Mouse (Mus musculus): ENCODE measurements at regions not wholly inside any gene's neighbourhood (a gene's known extent, or its start where the extent isn't known, plus 50 kb on each side); places are given as distances from the start of the nearest gene placed in this dataset.
A peak's percentile ranks its signal among the peaks of the same experiment; 100 is the strongest.
"Not testable (repeated sequence)": the region's sequence is repeated elsewhere in the genome, so short reads cannot be mapped to it uniquely, and the experiment has no call there.

- not testable (repeated sequence) for H3K4me1 ChIP-seq (ENCODE audit: insufficient read depth); H3K9me3 ChIP-seq (ENCODE audit: low read depth, low read length); H3K9ac ChIP-seq; H3K27me3 ChIP-seq (ENCODE audit: insufficient read depth, low read length); H3K36me3 ChIP-seq (ENCODE audit: insufficient read depth); H3K27ac ChIP-seq (ENCODE audit: low read depth)
- DNase-seq = peak; percentile 0
- ATAC-seq (ENCODE audit: insufficient read depth) = peak; percentile 88
- peak overlapping the region; percentile 27 for H3K4me3 ChIP-seq (ENCODE audit: low read depth, low read length)
- WGBS = 5% methylated on average over 29 of the region's 51 CpGs
- H3K4me2 ChIP-seq = peak overlapping the region; percentile 49
Measured at GRCm38 (mm10) chr4:146263038-146263685, 106.5 kb downstream of the Zfp600 start.

GRCm38 (mm10) chr4:146263790-146264189 lies 107.2 kb downstream of the Zfp600 start:
- not testable (repeated sequence) for H3K4me3 ChIP-seq (ENCODE audit: low read depth, low read length); H3K27ac ChIP-seq (ENCODE audit: low read depth); H3K9me3 ChIP-seq (ENCODE audit: low read depth, low read length); H3K9ac ChIP-seq; H3K4me2 ChIP-seq; H3K4me1 ChIP-seq (ENCODE audit: insufficient read depth); DNase-seq; H3K36me3 ChIP-seq (ENCODE audit: insufficient read depth); ATAC-seq (ENCODE audit: insufficient read depth); H3K27me3 ChIP-seq (ENCODE audit: insufficient read depth, low read length)
- 49% methylated on average over 2 of the region's 5 CpGs for WGBS

DNA sequence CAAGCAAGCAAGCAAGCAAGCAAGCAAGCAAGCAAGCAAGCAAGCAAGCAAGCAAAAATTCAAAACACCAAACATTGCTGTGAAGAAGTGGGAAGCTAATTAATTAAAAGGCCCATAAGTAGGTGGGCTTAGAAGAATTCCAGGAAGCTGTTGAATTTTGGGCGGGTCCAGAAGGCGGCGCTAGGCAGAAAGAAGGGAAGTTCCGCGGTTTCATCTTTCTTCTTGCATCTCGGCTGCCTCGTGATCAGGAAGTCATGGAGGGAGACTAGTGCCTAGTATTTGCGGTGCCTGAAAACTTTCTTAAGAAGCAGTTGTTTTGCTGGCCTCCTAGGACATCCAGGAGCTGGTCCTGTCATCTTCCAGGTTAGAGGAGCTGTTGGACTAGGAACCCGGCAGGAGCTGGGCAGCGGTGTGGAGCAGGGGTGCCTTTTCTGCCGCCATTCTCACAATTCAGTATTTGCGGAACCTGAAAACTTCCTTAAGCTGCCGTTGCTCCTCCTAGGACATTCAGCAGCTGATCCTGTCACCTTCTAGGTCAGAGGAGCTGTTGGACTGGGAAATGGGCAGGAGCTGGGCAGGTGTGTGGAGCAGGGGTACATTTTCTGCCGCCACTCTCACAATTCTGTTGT lies 113.6 kb downstream of the Zfp600 start:
- not testable (repeated sequence) for H3K9me3 ChIP-seq (ENCODE audit: low read depth, low read length); H3K27ac ChIP-seq (ENCODE audit: low read depth); DNase-seq; H3K9ac ChIP-seq; H3K4me3 ChIP-seq (ENCODE audit: low read depth, low read length); H3K4me1 ChIP-seq (ENCODE audit: insufficient read depth); H3K4me2 ChIP-seq; ATAC-seq (ENCODE audit: insufficient read depth); H3K27me3 ChIP-seq (ENCODE audit: insufficient read depth, low read length); H3K36me3 ChIP-seq (ENCODE audit: insufficient read depth)
- WGBS = no CpG with 5 or more reads among the region's 14 CpGs

All from lung, embryonic 14.5 days (tissue).